Mouse (Mus musculus): ENCODE measurements around the gene Pdcd2.

DNA sequence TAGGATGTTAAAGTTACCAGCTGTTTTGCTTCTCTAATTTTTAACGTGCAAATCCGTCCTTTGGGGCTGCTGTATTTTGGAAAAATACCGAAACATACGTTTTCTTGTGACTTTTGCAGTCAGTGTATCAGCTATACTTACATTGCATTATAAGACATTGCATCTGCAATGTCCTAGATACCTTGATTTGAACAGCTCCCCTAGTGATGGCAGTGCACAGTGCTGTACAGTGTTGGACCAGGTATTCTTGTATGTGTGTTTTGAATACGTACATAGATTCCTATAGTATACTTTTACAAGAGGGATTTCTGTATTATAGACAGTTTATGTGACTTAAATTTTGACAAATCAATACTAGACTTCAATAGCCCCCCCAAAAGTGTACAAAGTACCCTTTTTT, 8.9 kb downstream of the Pdcd2 start:
- TF ChIP-seq GATA1 (IDR thresholded peaks at IDR 0.05; ENCODE audit: borderline replicate concordance, low read length) (no peak), FLI1 (IDR thresholded peaks at IDR 0.05; ENCODE audit: low read length) (no peak)

Measured in megakaryocyte, embryonic 14.5 days (primary cell).